Mouse (Mus musculus) gastrocnemius, adult 2 months (tissue): ENCODE data around the gene Ptprt. TPM values are rescaled to one million over a fixed set of nuclear protein-coding genes. Genes with fewer than 3 reads are reported as not detected.

Experiments used
- DNase-seq: peaks from one replicate; pipeline ENCODE4 v3.0.0; 2022
- H3K27ac ChIP-seq: fragments of 200-600 bp; 2 replicates; pipeline ENCODE4 v1.8.1; 2022; ENCODE audit warnings: mild to moderate bottlenecking
- H3K4me3 ChIP-seq: fragments of 200-600 bp; 2 replicates; pipeline ENCODE4 v1.8.1; 2022; ENCODE audit warnings: mild to moderate bottlenecking, moderate library complexity
- CTCF ChIP-seq: fragments of 200-600 bp; IDR thresholded peaks from 2 replicates; pipeline ENCODE4 v1.8.1; 2022; ENCODE audit warnings: antibody characterized with exemption, mild to moderate bottlenecking, moderate library complexity
- intact Hi-C: fragments of 180-260 bp; cut with DNase I; formaldehyde crosslinking; loops from one replicate; pipeline ENCODE4 v1.15.1; 2025
- total RNA-seq, 2 experiments: library from RNA; stranded (reverse); gene quantifications; 2 replicates each; pipeline ENCODE4 v1.2.3; 2021

The Ptprt gene
- total RNA-seq, 2 experiments from 2014 or later = 0.18 to 0.92 TPM

- no peak overlapping the region for H3K4me3 ChIP-seq
- no peak overlapping the region for H3K27ac ChIP-seq
- DNase-seq = no peak
- TF ChIP-seq CTCF = peak; percentile 18; the same call in 1 of the 2 replicates
- intact Hi-C loops = no loop called here
Observed at GRCm38 (mm10) chr2:162436646-162437045, 224.3 kb downstream of the Ptprt start.

- no peak for DNase-seq
- Histone ChIP-seq H3K4me3 (no peak overlapping the region), H3K27ac (no peak overlapping the region)
- intact Hi-C loops = no loop called here
- TF ChIP-seq CTCF = no peak
Observed at GRCm38 (mm10) chr2:162430171-162430570, 230.8 kb downstream of the Ptprt start.

GRCm38 (mm10) chr2:162426114-162426513 lies 234.8 kb downstream of the Ptprt start:
- no peak for DNase-seq
- intact Hi-C loops = no loop called here
- Histone ChIP-seq H3K4me3 (no peak overlapping the region), H3K27ac (no peak overlapping the region)
- TF ChIP-seq CTCF = no peak

- Histone ChIP-seq H3K4me3 (no peak overlapping the region), H3K27ac (no peak overlapping the region)
- no peak for DNase-seq
- intact Hi-C loops = no loop called here
- TF ChIP-seq CTCF = no peak
Observed at GRCm38 (mm10) chr2:162418181-162418580, 242.8 kb downstream of the Ptprt start.

- DNase-seq = no peak
- H3K4me3 ChIP-seq = no peak overlapping the region
- no peak for TF ChIP-seq CTCF
- H3K27ac ChIP-seq = no peak overlapping the region
- intact Hi-C loops = no loop called here
Observed at GRCm38 (mm10) chr2:162413073-162413812, 247.7 kb downstream of the Ptprt start.

GRCm38 (mm10) chr2:162411014-162411413 lies 249.9 kb downstream of the Ptprt start:
- DNase-seq = no peak
- H3K27ac ChIP-seq = no peak overlapping the region
- no peak overlapping the region for H3K4me3 ChIP-seq
- TF ChIP-seq CTCF = no peak
- intact Hi-C loops = no loop called here

- Histone ChIP-seq H3K4me3 (no peak overlapping the region), H3K27ac (no peak overlapping the region)
- intact Hi-C loops = no loop called here
- no peak for TF ChIP-seq CTCF
- no peak for DNase-seq
Observed at GRCm38 (mm10) chr2:162409245-162409644, 251.7 kb downstream of the Ptprt start.

- intact Hi-C loops = no loop called here
- H3K27ac ChIP-seq = no peak overlapping the region
- DNase-seq = no peak
- no peak overlapping the region for H3K4me3 ChIP-seq
- no peak for TF ChIP-seq CTCF
Observed at GRCm38 (mm10) chr2:162401316-162402100, 259.4 kb downstream of the Ptprt start.

- Histone ChIP-seq H3K27ac (no peak overlapping the region), H3K4me3 (no peak overlapping the region)
- intact Hi-C loops = no loop called here
- TF ChIP-seq CTCF = no peak
- no peak for DNase-seq
Observed at GRCm38 (mm10) chr2:162394601-162395000, 266.3 kb downstream of the Ptprt start.

GRCm38 (mm10) chr2:162391834-162392233 lies 269.1 kb downstream of the Ptprt start:
- intact Hi-C loops = no loop called here

GRCm38 (mm10) chr2:162377309-162377708 lies 283.6 kb downstream of the Ptprt start:
- Histone ChIP-seq H3K4me3 (no peak overlapping the region), H3K27ac (no peak overlapping the region)
- no peak for TF ChIP-seq CTCF
- DNase-seq = no peak
- intact Hi-C loops = no loop called here

More at GRCm38 (mm10) chr2:162391834-162392233, 269.1 kb downstream of the Ptprt start:
- TF ChIP-seq CTCF = no peak
- Histone ChIP-seq H3K4me3 (no peak overlapping the region), H3K27ac (no peak overlapping the region)
- no peak for DNase-seq

GRCm38 (mm10) chr2:162349047-162349446 lies 311.9 kb downstream of the Ptprt start:
- Histone ChIP-seq H3K4me3 (no peak overlapping the region), H3K27ac (no peak overlapping the region)
- DNase-seq = no peak
- intact Hi-C loops = no loop called here
- TF ChIP-seq CTCF = no peak

GRCm38 (mm10) chr2:162341846-162342245 lies 319.1 kb downstream of the Ptprt start:
- no peak for TF ChIP-seq CTCF
- H3K27ac ChIP-seq = no peak overlapping the region
- no peak for DNase-seq
- H3K4me3 ChIP-seq = no peak overlapping the region
- intact Hi-C loops = no loop called here

- Histone ChIP-seq H3K4me3 (no peak overlapping the region), H3K27ac (no peak overlapping the region)
- intact Hi-C loops = no loop called here
- no peak for DNase-seq
- TF ChIP-seq CTCF = no peak
Observed at GRCm38 (mm10) chr2:162340231-162340630, 320.7 kb downstream of the Ptprt start.
